Mouse (Mus musculus): ENCODE results near the gene Cdc6. TPM values are rescaled to one million over a fixed set of nuclear protein-coding genes. Genes with fewer than 3 reads are reported as not detected.

The Cdc6 gene
- polyA plus RNA-seq, 1 experiment = 0.36 TPM

DNA sequence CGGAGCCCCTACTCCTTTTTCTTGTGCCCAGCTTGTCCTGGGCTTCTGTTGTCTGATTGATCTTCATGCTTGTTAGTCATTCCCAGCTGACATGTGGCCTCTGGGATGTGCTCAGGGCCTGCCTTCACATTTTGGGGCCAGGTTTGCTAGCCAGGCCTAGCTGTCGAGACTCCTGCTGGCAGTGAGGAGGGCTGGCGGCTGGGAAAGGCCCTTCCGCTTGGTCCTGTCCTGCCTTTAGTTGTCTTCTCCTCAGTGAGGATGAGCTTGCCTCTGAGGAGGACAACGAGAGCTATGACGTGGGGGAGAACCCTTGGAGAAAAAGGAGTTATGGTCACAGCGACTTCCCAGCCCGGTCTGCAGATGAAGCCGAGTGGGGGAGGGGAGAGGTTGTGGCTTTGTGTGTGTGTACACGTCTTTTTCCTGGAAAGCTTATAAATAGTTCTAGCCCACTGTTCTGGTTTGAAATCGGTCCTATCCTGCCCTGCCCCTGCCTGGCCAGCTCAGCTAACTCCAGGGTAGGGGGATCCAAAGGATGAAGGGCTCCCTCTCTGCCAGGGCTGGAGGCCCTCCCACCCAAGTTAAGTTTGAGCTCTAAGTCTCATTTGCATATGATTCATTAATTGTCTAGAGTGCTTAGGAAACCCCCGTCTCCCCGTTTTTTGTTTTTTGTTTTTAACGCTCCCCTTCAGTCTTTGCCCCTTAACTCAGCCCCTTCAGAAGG, 36.3 kb downstream of the Cdc6 start:
- no peak overlapping the region for H3K4me3 ChIP-seq (replicated peaks; ENCODE audit: insufficient read depth, low read depth, low read length)
- no peaks in the 10 kb centered on the region for H3K27me3 ChIP-seq (ENCODE audit: control insufficient read depth, insufficient read depth, low read length)
- H3K27ac ChIP-seq (ENCODE audit: insufficient read depth, low read length) = no peak overlapping the region
- H3K4me1 ChIP-seq (ENCODE audit: control insufficient read depth, insufficient read depth, low read length) = peaks cover 49% of the 10 kb centered on the region
- no peak for DNase-seq
- WGBS = 60% methylated on average over 14 of the region's 14 CpGs
- TF ChIP-seq CTCF (IDR thresholded peaks at IDR 0.05; ENCODE audit: borderline replicate concordance, insufficient read depth, low read depth, low read length) (no peak), POLR2A (IDR thresholded peaks at IDR 0.05; ENCODE audit: borderline replicate concordance, insufficient read depth, low read length) (no peak)

GRCm38 (mm10) chr11:98944897-98945604, 37.5 kb downstream of the Cdc6 start:
- DNase-seq = no peak
- TF ChIP-seq CTCF (IDR thresholded peaks at IDR 0.05; ENCODE audit: borderline replicate concordance, insufficient read depth, low read depth, low read length) (no peak), POLR2A (IDR thresholded peaks at IDR 0.05; ENCODE audit: borderline replicate concordance, insufficient read depth, low read length) (no peak)
- no peaks in the 10 kb centered on the region for H3K27me3 ChIP-seq (ENCODE audit: control insufficient read depth, insufficient read depth, low read length)
- no peak overlapping the region for H3K27ac ChIP-seq (ENCODE audit: insufficient read depth, low read length)
- H3K4me3 ChIP-seq (replicated peaks; ENCODE audit: insufficient read depth, low read depth, low read length) = no peak overlapping the region
- H3K4me1 ChIP-seq (ENCODE audit: control insufficient read depth, insufficient read depth, low read length) = peaks cover 49% of the 10 kb centered on the region
- WGBS = 65% methylated on average over 11 of the region's 11 CpGs

GRCm38 (mm10) chr11:98945605-98945977, 38.0 kb downstream of the Cdc6 start:
- H3K27me3 ChIP-seq (ENCODE audit: control insufficient read depth, insufficient read depth, low read length) = no peaks in the 10 kb centered on the region
- H3K4me3 ChIP-seq (replicated peaks; ENCODE audit: insufficient read depth, low read depth, low read length) = no peak overlapping the region
- H3K27ac ChIP-seq (ENCODE audit: insufficient read depth, low read length) = no peak overlapping the region
- WGBS = 65% methylated on average over 3 of the region's 3 CpGs
- TF ChIP-seq CTCF (IDR thresholded peaks at IDR 0.05; ENCODE audit: borderline replicate concordance, insufficient read depth, low read depth, low read length) (no peak), POLR2A (IDR thresholded peaks at IDR 0.05; ENCODE audit: borderline replicate concordance, insufficient read depth, low read length) (no peak)
- DNase-seq = no peak
- H3K4me1 ChIP-seq (ENCODE audit: control insufficient read depth, insufficient read depth, low read length) = peaks cover 47% of the 10 kb centered on the region

GRCm38 (mm10) chr11:98947969-98948569, 40.5 kb downstream of the Cdc6 start:
- no peaks in the 10 kb centered on the region for H3K27me3 ChIP-seq (ENCODE audit: control insufficient read depth, insufficient read depth, low read length)
- H3K4me3 ChIP-seq (replicated peaks; ENCODE audit: insufficient read depth, low read depth, low read length) = no peak overlapping the region
- TF ChIP-seq CTCF (IDR thresholded peaks at IDR 0.05; ENCODE audit: borderline replicate concordance, insufficient read depth, low read depth, low read length) = no peak
- no peak for TF ChIP-seq POLR2A (IDR thresholded peaks at IDR 0.05; ENCODE audit: borderline replicate concordance, insufficient read depth, low read length)
- DNase-seq = no peak
- WGBS = 88% methylated on average over 18 of the region's 18 CpGs
- peaks cover 42% of the 10 kb centered on the region for H3K4me1 ChIP-seq (ENCODE audit: control insufficient read depth, insufficient read depth, low read length)
- H3K27ac ChIP-seq (ENCODE audit: insufficient read depth, low read length) = no peak overlapping the region

DNA sequence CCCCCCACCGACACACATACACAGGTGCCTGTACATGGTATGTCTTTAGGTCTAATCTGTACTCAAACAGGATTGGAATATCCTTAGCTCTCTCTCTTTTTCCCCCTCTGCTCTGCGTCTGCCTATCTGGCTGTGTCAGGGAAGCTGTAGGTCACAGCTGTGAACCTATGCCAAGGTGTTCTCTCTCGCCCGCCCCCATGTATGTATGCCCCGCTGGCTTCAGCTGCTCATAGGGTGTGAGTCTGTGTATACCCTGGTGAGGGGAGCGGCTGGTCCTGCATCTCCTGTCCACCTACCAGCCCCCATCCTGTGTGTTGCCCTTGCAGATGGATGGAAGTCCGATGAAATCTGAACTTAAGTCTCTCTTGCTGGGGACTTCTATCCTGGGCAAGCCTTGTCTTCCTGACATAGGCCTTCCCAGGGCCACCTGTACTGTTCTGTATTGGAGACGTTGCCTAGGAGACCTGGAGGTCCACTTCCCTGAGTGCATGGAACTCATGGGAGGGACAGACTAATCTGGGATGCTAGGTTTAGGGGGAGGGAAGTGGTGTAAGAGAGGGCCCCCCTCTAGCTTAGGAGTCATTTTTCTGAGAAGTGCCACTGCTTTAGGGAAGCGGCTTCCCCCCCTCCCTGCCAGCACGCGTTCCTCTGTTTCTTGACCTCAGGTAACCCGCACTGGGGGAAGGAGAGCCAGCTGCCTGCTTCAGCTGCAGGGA, 41.8 kb downstream of the Cdc6 start:
- DNase-seq = peak in 1 of 2 experiments; percentile 36
- Histone ChIP-seq H3K4me3 (replicated peaks; ENCODE audit: insufficient read depth, low read depth, low read length) (no peak overlapping the region), H3K27me3 (ENCODE audit: control insufficient read depth, insufficient read depth, low read length) (no peaks in the 10 kb centered on the region), H3K4me1 (ENCODE audit: control insufficient read depth, insufficient read depth, low read length) (peaks cover 42% of the 10 kb centered on the region), H3K27ac (ENCODE audit: insufficient read depth, low read length) (no peak overlapping the region)
- TF ChIP-seq CTCF (IDR thresholded peaks at IDR 0.05; ENCODE audit: borderline replicate concordance, insufficient read depth, low read depth, low read length) (no peak), POLR2A (IDR thresholded peaks at IDR 0.05; ENCODE audit: borderline replicate concordance, insufficient read depth, low read length) (no peak)
- 66% methylated on average over 12 of the region's 12 CpGs for WGBS

- TF ChIP-seq POLR2A (IDR thresholded peaks at IDR 0.05; ENCODE audit: borderline replicate concordance, insufficient read depth, low read length) (no peak), CTCF (IDR thresholded peaks at IDR 0.05; ENCODE audit: borderline replicate concordance, insufficient read depth, low read depth, low read length) (no peak)
- DNase-seq = peak; percentile 71 to 74
- Histone ChIP-seq H3K4me3 (replicated peaks; ENCODE audit: insufficient read depth, low read depth, low read length) (no peak overlapping the region), H3K27ac (ENCODE audit: insufficient read depth, low read length) (no peak overlapping the region), H3K27me3 (ENCODE audit: control insufficient read depth, insufficient read depth, low read length) (no peaks in the 10 kb centered on the region), H3K4me1 (ENCODE audit: control insufficient read depth, insufficient read depth, low read length) (peaks cover 48% of the 10 kb centered on the region)
- WGBS = 29% methylated on average over 7 of the region's 7 CpGs
These were observed 42.4 kb downstream of the Cdc6 start for GRCm38 (mm10) chr11:98949958-98950460.

DNA sequence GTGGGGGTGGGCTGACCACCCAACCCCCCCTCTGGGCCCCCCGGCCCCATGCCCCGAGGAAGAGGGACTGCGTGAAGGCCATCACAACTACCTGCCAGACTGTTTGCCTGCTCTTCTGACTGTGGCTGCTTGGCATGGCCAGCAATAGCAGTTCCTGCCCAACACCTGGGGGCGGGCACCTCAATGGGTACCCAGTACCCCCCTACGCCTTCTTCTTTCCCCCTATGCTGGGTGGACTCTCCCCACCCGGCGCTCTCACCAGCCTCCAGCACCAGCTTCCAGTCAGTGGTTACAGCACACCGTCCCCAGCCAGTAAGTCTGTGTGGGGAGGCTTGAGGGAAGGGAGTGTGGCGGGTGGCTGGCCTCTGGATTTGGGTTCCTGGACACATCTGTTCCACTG, 42.9 kb downstream of the Cdc6 start:
- 57% methylated on average over 9 of the region's 9 CpGs for WGBS
- H3K4me3 ChIP-seq (replicated peaks; ENCODE audit: insufficient read depth, low read depth, low read length) = no peak overlapping the region
- H3K27me3 ChIP-seq (ENCODE audit: control insufficient read depth, insufficient read depth, low read length) = no peaks in the 10 kb centered on the region
- no peak overlapping the region for H3K27ac ChIP-seq (ENCODE audit: insufficient read depth, low read length)
- no peak for DNase-seq
- H3K4me1 ChIP-seq (ENCODE audit: control insufficient read depth, insufficient read depth, low read length) = peaks cover 52% of the 10 kb centered on the region
- TF ChIP-seq CTCF (IDR thresholded peaks at IDR 0.05; ENCODE audit: borderline replicate concordance, insufficient read depth, low read depth, low read length) = no peak
- TF ChIP-seq POLR2A (IDR thresholded peaks at IDR 0.05; ENCODE audit: borderline replicate concordance, insufficient read depth, low read length) = no peak

Measured in cerebellum, adult 2 months (tissue).